Mouse (Mus musculus) hindbrain, embryonic 12.5 days (tissue): ENCODE results near the gene Klc3. TPM values are rescaled to one million over a fixed set of nuclear protein-coding genes. Genes with fewer than 3 reads are reported as not detected.

Source experiments
- ATAC-seq: fragments of 200-750 bp; cut with Nextera tagmentation; 2 replicates; pipeline ENCODE4 v1.8.0; 2017; ENCODE audit warnings: moderate TSS enrichment; ENCODE audit not compliant: low FRiP score
- H3K27ac ChIP-seq: fragments of 300-500 bp; sonication (generic); 2 replicates; pipeline ENCODE4 v1.5.1; 2016; ENCODE audit warnings: mild to moderate bottlenecking
- H3K27me3 ChIP-seq: fragments of 300-500 bp; sonication (generic); 2 replicates; pipeline ENCODE4 v1.6.1; 2016; ENCODE audit warnings: mild to moderate bottlenecking
- H3K36me3 ChIP-seq: fragments of 300-500 bp; sonication (generic); 2 replicates; pipeline ENCODE4 v1.6.1; 2016; ENCODE audit warnings: mild to moderate bottlenecking
- H3K4me1 ChIP-seq: fragments of 300-500 bp; sonication (generic); 2 replicates; pipeline ENCODE4 v1.6.1; 2016
- H3K4me2 ChIP-seq: fragments of 300-500 bp; sonication (generic); replicated peaks from 2 replicates; pipeline ENCODE4 v1.6.1; 2016; ENCODE audit warnings: mild to moderate bottlenecking
- H3K4me3 ChIP-seq: fragments of 300-500 bp; sonication (generic); 2 replicates; pipeline ENCODE4 v1.5.1; 2016; ENCODE audit warnings: mild to moderate bottlenecking
- H3K9ac ChIP-seq: fragments of 300-500 bp; sonication (generic); 2 replicates; pipeline ENCODE4 v1.6.1; 2016; ENCODE audit warnings: mild to moderate bottlenecking, moderate library complexity
- H3K9me3 ChIP-seq: fragments of 300-500 bp; sonication (generic); replicated peaks from 2 replicates; pipeline ENCODE4 v1.6.1; 2016; ENCODE audit warnings: mild to moderate bottlenecking
- WGBS: fragments of 180-500 bp; shearing (Covaris S2); methylation state at CpG from one replicate; pipeline ENCODE4 v1.1.7; 2016; 5-methylcytosine and 5-hydroxymethylcytosine counted together
- microRNA counts: library from miRNA; unstranded; fragments of <30 nt; microRNA quantifications from one replicate; lab custom pipeline; 2017
- microRNA-seq: library from miRNA; unstranded; fragments of <30 nt; microRNA quantifications from one replicate; pipeline ENCODE4, GENCODE M21; 2017
- polyA plus RNA-seq: library from polyadenylated mRNA; unstranded; fragments of >200 nt; fragmentation: Nextera tagmentation; extraction: Ambion mirVana; gene quantifications from 2 replicates; pipeline ENCODE4 v1.2.1, GENCODE M21; 2016

The Klc3 gene
- polyA plus RNA-seq, 1 experiment from 2014 or later, result 4.1 TPM

DNA sequence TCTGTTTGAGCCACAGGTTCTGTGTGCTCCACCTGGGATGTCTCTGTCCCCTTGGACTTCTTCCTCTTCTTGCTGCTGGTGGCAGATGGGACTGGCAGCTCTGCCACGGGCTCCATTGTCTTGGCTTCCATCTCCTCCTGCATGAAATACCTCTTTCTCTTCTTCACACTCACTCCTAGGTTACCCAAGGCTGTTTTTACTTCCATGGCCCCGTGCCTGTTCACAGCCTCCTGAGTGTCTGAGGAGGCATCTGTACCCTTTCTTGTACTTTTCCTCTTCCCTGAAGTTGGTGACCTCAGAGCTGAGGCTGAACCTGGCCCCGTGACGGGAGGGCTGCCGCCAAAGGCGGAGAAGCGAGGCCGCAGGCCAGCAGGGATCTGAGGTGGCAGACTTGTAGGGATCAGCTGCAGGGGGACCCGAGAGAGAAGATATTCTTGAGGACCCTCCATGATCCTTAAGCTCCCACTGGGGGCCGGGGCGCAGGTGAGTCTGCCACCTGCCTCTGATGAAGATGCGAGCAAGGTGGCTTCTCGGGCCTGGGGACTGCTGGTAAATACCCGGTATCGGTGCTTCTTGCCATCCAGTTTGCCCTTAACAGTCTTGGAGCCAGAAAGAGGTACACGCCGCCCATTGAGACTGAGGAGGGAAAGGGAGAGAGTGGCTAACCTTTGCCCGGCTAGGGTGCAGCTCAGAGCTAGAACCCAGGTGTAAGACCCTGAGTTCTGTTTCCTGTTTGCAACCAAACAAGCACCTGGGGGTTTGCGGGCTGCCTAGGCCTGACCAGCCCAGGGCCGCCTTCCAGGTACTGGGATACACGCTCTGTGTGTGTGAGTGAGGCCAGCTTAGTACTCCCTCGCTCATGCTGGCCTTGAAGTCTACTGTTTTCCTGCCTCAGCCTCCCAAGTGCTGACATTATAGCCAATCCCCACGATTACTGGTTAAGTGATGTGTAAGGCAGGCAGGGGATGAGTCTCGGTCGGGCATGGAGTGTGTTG lies 46.2 kb downstream of the Klc3 start:
- peaks cover 28% of the 10 kb centered on the region for H3K4me1 ChIP-seq

DNA sequence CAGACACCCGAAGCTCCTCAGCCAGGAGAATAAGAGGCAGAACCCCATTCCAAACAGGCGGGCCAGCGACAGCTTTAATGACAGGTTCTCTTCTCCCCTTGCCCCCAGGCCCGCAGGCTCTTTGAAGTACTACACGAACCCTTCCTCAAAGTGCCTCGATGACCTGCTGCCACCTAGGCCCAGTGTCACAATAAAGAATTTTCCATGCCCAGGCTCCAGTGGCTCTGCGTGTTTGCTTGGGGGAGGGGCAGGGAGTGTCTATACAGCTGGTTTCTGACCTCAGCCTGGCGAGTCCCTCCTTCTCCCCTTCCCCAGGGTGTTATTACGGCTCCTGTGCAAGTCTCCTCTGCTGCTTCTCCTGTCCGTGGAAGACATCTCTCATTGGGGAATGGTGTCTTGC lies 47.6 kb downstream of the Klc3 start:
- 63% methylated on average over 10 of the region's 10 CpGs for WGBS
- Histone ChIP-seq H3K9me3 (no peaks in the 10 kb centered on the region), H3K4me2 (no peak overlapping the region), H3K27ac (no peak overlapping the region), H3K4me1 (peaks cover 18% of the 10 kb centered on the region), H3K4me3 (no peak overlapping the region), H3K9ac (no peak overlapping the region), H3K27me3 (no peaks in the 10 kb centered on the region), H3K36me3 (peaks cover 55% of the 10 kb centered on the region)
- no peak for ATAC-seq

More for the DNA sequence above, 46.2 kb downstream of the Klc3 start:
- 0 out of 2 replicates have a peak overlapping the region, but pooled peaks have one; percentile 75 for H3K9ac ChIP-seq
- H3K4me2 ChIP-seq, result peak overlapping the region; percentile 96
- 92% methylated on average over 25 of the region's 25 CpGs for WGBS
- H3K27ac ChIP-seq, result no peak overlapping the region
- H3K4me3 ChIP-seq, result peak overlapping the region; percentile 66
- ATAC-seq, result no peak
- peaks cover 43% of the 10 kb centered on the region for H3K36me3 ChIP-seq
- H3K9me3 ChIP-seq, result no peaks in the 10 kb centered on the region
- H3K27me3 ChIP-seq, result peaks cover 9% of the 10 kb centered on the region; the same call in 1 of the 2 replicates

DNA sequence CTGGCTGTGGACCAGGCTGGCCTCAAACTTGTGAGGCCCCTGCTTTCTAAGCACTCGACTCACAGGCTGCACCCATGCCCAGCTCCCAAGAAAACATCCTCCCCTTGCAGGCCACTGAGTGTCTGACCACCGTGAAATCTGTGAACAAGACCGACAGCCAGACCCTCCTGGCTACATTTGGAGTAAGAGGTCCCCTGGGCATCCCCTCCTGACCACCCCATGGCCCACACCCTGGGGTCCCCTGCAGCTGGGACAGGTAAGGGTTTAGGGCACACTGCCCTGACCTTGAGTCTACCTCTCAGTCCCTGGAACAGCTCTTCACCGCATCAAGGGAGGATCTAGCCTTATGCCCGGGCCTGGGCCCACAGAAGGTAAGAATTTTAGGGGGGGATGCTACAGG lies 48.9 kb downstream of the Klc3 start:
- no peak overlapping the region for H3K27ac ChIP-seq
- H3K9me3 ChIP-seq, result no peaks in the 10 kb centered on the region
- no peak overlapping the region for H3K9ac ChIP-seq
- ATAC-seq, result no peak
- no peak overlapping the region for H3K4me3 ChIP-seq
- WGBS, result 85% methylated on average over 5 of the region's 5 CpGs
- no peak overlapping the region for H3K4me2 ChIP-seq
- no peaks in the 10 kb centered on the region for H3K27me3 ChIP-seq
- peaks cover 11% of the 10 kb centered on the region for H3K4me1 ChIP-seq
- peaks cover 66% of the 10 kb centered on the region for H3K36me3 ChIP-seq

DNA sequence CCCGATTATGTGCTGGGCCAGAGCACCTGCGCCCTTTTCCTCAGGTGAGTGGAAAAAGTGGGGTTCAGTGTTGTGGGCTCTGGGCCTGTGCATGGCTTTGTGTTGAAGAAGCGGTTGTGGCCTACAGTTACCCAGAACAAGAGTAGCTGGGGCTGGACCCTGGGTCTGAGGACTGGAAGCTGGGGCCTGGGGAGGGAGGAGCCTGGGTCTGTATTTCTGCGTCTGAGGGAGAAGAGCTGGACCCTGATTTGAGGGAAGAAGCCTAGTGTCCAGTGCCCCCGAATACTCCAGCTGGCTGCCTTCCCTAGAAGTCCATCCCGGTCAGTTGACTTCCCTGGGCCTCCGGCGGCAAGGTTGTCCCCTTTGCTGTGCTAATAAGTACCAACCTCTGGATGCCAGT lies 53.7 kb downstream of the Klc3 start:
- Histone ChIP-seq H3K36me3 (peaks cover 68% of the 10 kb centered on the region), H3K9me3 (no peaks in the 10 kb centered on the region), H3K27ac (no peak overlapping the region), H3K9ac (no peak overlapping the region), H3K4me1 (peaks cover 13% of the 10 kb centered on the region), H3K4me3 (no peak overlapping the region), H3K27me3 (no peaks in the 10 kb centered on the region), H3K4me2 (no peak overlapping the region)
- WGBS, result 95% methylated on average over 8 of the region's 8 CpGs
- ATAC-seq, result no peak

DNA sequence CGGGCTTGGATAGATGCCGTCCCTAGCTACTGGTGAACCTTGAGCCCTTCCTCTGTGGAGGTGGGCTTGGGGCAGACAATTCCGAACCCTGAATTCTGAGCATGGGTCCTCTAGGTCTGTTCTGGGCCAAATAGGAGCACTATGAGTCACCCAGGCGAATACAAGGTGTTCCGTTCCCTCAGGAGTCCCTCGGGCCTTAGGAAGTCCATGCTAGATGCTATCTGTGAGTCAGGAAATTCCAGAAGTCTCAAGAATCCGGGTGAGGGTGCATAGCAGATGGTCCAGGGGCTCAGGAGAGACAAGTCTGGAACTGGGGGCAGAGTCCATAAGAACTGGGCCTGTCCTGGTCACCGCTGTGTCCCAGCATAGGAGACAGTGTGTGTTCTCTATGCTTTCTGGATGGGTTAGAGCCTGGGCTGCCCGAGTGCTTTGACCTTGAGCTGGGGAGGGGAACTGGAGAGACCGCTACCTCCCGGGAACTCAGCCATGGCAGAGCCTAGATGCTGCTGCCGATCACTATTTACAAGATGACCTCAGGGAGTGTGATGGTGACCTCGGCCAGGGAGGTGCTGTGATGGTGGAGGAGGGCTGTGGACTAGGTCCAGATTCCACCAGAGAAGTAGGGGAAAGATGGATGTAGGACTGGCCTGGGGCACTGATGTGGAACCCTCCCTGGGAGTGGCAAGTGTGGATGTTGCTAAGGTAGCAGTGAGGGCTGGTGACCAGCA lies 54.6 kb downstream of the Klc3 start:
- Histone ChIP-seq H3K36me3 (peaks cover 60% of the 10 kb centered on the region), H3K4me2 (no peak overlapping the region), H3K27ac (no peak overlapping the region), H3K27me3 (no peaks in the 10 kb centered on the region), H3K9ac (no peak overlapping the region), H3K4me3 (no peak overlapping the region), H3K4me1 (peaks cover 16% of the 10 kb centered on the region), H3K9me3 (no peaks in the 10 kb centered on the region)
- ATAC-seq, result no peak
- WGBS, result 89% methylated on average over 13 of the region's 13 CpGs

DNA sequence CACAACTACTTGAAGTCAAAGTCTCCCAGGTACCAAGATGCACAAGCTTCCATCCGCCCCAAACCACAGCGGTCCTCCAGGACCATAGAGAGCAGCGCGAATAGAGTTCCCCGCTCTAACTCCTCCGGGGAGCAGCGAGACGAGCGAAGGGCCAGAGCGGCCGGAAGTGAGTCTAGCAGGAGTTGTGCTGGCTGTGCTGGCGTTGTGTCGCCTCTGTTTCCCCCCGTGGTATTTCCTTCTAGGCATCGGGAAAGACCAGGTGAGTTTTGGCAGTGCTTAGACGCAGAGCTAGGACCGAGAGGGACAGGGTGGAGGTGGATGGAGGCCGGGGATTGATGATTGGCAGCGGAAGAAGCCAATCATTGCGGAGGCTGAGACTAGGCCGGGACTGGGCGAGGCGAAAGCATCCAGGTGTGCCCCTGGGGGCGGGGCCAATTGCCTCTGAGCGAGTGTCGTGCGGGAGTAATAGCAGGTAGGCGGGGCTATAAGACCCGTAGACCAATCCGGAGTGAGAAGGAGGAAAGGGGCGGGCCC lies 58.9 kb downstream of the Klc3 start:
- ATAC-seq, result peak; percentile 93
- Histone ChIP-seq H3K4me3 (peak overlapping the region; percentile 63), H3K9me3 (no peaks in the 10 kb centered on the region), H3K27ac (peak overlapping the region; percentile 85), H3K4me2 (peak overlapping the region; percentile 85), H3K36me3 (peaks cover 22% of the 10 kb centered on the region), H3K4me1 (peaks cover 36% of the 10 kb centered on the region), H3K9ac (peak overlapping the region; percentile 66), H3K27me3 (peaks cover 19% of the 10 kb centered on the region)
- WGBS, result under 1% methylated on average over 31 of the region's 31 CpGs

MicroRNAs encoded within 50 kb of the gene (microRNA counts, 519-probe panel; counts per million panel counts)
- 470 counts per million, percentile 58 among the panel's probes with 10 or more counts for microRNA mmu-miR-343 (lab: Ali Mortazavi, UCI)

Small RNA genes lying within 50 kb of the gene (microRNA-seq; reads per million reads assigned to microRNA genes)
- gene Mir343, result not detected

Other genes with a start within 250 kb of the Klc3 start
- 1.4 and 2.0 TPM in 2 replicates for gene Gipr, start 238.0 kb downstream of the Klc3 start, polyA plus RNA-seq
- 6.1 and 7.2 TPM in 2 replicates for gene Eml2, start 227.7 kb downstream of the Klc3 start, polyA plus RNA-seq
- gene Gpr4, start 191.6 kb downstream of the Klc3 start, polyA plus RNA-seq, result 2.2 and 2.4 TPM in 2 replicates
- gene Opa3, start 175.8 kb downstream of the Klc3 start, polyA plus RNA-seq, result 41.1 and 41.7 TPM in 2 replicates
- 52.7 and 60.3 TPM in 2 replicates for gene Vasp, start 132.3 kb downstream of the Klc3 start, polyA plus RNA-seq
- gene Ppm1n, start 124.0 kb downstream of the Klc3 start, polyA plus RNA-seq, result 0.17 TPM in 1 of 2 replicates, not detected in the other
- gene Rtn2, start 121.5 kb downstream of the Klc3 start, polyA plus RNA-seq, result 67.8 and 68.0 TPM in 2 replicates
- 0.10 TPM in 1 of 2 replicates, not detected in the other for gene Fosb, start 94.1 kb downstream of the Klc3 start, polyA plus RNA-seq
- 95.6 and 96.8 TPM in 2 replicates for gene Ercc1, start 59.3 kb downstream of the Klc3 start, polyA plus RNA-seq
- 17.3 and 20.4 TPM in 2 replicates for gene Cd3eap, start 44.6 kb downstream of the Klc3 start, polyA plus RNA-seq
- gene Ppp1r13l, start 44.4 kb downstream of the Klc3 start, polyA plus RNA-seq, result 4.7 and 5.5 TPM in 2 replicates
- gene Ercc2, start 22.1 kb downstream of the Klc3 start, polyA plus RNA-seq, result 21.3 and 24.6 TPM in 2 replicates
- gene Ckm, start 672 bp upstream of the Klc3 start, polyA plus RNA-seq, result 0.23 and 0.34 TPM in 2 replicates
- gene Mark4, start 54.7 kb upstream of the Klc3 start, polyA plus RNA-seq, result 20.0 and 21.6 TPM in 2 replicates
- 1.0 and 1.5 TPM in 2 replicates for gene Exoc3l2, start 59.2 kb upstream of the Klc3 start, polyA plus RNA-seq
- 4.6 and 4.8 TPM in 2 replicates for gene Bloc1s3, start 104.3 kb upstream of the Klc3 start, polyA plus RNA-seq
- gene Trappc6a, start 104.3 kb upstream of the Klc3 start, polyA plus RNA-seq, result 41.7 and 48.1 TPM in 2 replicates
- 0.23 TPM in 1 of 2 replicates, not detected in the other for gene Nkpd1, start 113.7 kb upstream of the Klc3 start, polyA plus RNA-seq
- gene Ppp1r37, start 159.0 kb upstream of the Klc3 start, polyA plus RNA-seq, result 41.7 and 43.8 TPM in 2 replicates
- gene Zfp296, start 173.2 kb upstream of the Klc3 start, polyA plus RNA-seq, result 0.30 TPM in 1 of 2 replicates, not detected in the other
- 121 and 145 TPM in 2 replicates for gene Gemin7, start 173.5 kb upstream of the Klc3 start, polyA plus RNA-seq
- 70.1 and 73.6 TPM in 2 replicates for gene Clasrp, start 200.4 kb upstream of the Klc3 start, polyA plus RNA-seq
- gene Relb, start 225.3 kb upstream of the Klc3 start, polyA plus RNA-seq, result 5.9 and 6.5 TPM in 2 replicates